Mouse (Mus musculus) induced T-regulatory cell, adult 2 months (primary cell): ENCODE measurements around the gene Sgsm1.
A peak's percentile ranks its signal among the peaks of the same experiment; 100 is the strongest.

ENCODE experiments used
- DNase-seq: peaks from one replicate; pipeline ENCODE4 v3.0.0-alpha.2; 2012; ENCODE audit warnings: low read depth

Sgsm1 gene

DNA sequence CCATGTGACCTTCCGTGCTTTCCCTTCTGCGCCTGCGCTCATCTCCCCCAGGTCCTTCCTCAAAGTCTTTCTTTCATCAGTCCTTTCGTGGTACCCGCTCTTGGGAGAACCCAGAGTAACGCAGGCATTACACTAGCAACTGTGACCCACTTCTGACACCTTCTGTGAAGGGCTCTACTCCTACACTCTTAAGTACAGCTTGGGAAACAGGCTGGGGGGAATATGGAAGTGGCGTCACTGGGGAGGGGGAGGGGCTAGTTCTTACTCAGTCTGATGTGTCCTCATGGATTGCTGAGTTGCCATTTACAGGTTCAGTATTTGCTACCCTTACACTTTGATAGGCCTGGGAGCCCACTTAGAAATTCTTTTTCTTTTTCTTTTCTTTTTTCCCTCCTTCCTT is 29.0 kb downstream of the Sgsm1 start:
- no peak for DNase-seq

DNA sequence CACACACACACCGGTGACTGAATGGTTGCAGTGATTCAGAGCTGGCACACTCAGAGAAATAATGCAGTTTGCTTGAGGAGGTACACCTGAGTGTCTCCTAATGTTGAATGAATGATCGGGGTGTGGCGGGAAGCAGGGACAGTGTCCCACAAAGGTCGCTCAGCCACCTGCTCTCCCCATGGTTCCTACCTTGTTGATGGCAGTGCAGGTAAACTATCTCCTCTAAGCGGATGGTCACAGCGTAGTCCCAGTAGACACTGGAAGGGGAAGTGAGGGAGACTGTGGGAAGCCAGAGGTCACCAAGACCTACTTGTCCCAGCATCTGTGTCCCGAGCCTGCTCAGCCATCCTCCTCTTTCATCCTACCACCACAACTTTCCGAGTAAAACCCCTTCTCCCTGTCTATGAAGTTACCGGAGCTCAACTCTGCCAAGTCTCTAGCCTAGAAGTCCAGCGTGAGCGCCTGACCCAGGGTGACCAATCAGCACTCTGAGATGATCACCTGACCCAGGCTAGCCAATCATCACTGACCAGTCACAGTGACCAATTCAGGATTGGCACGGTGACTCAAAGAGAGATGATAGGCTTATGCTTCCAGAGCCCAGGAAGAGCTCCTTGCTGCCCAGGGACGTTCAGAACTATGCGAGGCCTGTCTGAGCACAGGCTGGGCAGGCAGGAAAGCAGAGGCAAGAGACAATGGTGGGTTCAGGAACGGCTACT is 30.3 kb downstream of the Sgsm1 start:
- DNase-seq: no peak

DNA sequence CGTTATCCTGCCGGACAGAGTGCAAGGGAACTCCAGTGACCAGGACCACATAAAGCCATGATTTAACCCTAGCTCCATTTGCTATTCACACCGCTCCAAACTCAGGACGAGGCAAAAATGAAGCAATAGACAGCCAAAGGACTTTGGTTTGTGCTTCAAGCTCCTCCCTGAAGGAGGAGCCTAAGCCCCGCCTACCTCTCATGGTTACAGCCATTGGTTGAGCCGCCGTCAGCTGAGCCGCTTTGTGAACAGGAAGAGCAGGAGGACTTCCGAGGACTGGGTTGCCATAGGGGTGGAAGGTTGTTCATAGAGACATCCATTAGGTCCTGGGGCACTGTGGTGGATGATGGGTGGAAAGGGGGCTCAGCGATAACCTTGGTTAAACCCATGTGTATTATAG is 34.7 kb downstream of the Sgsm1 start:
- no peak for DNase-seq

DNA sequence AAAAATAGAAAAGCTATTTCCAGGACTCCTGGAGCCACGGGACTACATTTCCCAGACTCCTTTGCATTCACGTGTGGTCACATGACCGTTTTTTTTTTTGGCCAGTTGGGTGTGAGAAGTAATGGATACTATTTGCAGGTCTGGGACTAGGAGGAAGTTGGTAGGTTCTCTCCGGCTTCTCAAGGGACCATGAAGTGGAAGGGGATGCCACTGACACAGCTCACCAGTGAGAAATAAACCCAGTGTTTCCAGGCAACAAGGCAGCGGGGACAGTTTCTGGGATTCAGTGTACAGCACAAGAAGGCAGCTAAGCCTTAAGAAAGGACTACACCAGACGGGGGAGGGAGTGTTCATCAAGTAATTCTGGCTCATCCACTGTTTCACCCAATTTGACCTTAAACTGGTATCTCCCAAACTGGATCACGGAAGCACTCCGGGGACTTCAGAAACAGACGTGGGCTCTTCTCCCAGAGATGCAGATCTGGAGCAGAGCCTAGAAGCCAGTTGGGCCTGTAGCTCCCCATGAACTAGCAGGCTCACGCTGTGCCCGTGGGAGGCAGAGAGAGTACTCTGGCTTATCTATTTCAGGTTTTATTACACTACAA is 39.3 kb downstream of the Sgsm1 start:
- DNase-seq: no peak

DNA sequence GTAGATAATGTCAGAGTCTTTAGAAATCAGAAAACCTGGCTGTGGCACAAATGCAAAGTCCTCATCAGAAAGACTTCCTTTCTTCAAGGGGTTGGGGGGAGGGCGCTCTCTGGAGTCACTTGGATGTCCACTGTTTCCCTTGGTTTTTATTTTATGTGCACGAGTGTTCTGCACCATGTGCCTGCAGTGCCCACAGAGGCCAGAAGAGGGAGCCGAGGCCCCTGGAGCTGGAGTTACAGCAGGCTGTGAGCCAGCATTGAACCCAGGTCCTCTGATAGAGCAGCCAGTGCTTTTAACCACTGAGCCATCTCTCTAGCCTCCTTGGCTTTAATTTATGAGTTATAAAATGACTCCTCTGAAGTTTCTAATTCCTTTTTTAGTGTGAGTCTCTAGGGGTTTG is 40.5 kb downstream of the Sgsm1 start:
- DNase-seq: no peak

DNA sequence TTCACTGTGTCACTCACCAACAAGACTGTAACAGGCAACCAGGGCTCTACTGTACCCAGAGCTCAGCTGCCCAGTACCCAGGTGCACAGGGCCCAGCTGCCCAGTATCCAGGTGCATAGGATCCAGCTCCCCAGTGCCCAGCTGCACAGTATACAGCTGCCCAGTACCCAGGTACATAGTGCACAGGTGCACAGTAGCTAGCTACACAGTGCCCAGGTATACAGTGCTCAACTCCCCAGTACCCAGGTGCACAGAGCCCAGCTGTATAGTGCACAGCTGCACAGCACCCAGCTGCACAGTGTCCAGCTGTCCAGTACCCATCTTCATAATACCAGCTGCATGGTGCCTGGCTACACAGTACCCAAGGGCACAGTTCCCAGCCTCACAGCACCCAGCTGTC is 42.3 kb downstream of the Sgsm1 start:
- no peak for DNase-seq

DNA sequence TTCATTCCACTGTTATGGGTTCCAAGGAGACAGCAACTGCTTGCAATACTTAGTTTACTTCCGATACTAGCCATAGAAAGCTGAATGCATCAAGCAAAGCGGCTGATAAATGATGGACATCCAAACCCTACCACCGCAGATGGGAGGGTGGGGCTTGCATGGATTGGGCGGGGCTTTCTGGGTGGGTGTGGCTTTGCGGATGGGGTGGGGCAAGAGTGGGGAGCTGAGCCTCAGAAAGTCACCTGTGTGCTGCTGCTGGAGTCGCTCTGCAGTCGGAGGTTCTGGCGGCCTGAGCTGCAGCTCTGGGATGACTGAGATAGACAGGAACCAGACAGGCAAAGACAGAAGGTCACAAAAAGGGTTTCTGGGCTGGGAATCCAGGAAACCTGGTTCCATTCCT is 44.9 kb downstream of the Sgsm1 start:
- DNase-seq: no peak

DNA sequence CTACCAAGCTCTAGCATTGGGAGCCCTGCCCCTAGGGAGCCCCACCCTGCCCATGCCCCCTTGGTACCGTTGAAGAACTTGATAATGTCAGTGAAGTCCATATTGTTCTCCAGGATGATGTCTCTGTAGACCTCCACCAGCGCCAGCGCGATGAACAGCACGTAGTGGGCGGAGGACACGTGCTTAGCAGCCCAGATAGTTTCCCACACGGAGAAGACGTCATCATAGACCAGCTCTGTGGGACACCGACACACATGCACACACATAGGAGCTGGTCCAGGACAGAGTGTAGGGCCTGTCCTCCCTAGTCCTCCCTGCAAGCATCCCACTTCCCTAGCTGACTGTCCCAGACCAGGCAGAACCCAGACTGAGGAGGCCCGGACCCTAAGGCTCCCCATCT is 59.8 kb downstream of the Sgsm1 start:
- no peak for DNase-seq

DNA sequence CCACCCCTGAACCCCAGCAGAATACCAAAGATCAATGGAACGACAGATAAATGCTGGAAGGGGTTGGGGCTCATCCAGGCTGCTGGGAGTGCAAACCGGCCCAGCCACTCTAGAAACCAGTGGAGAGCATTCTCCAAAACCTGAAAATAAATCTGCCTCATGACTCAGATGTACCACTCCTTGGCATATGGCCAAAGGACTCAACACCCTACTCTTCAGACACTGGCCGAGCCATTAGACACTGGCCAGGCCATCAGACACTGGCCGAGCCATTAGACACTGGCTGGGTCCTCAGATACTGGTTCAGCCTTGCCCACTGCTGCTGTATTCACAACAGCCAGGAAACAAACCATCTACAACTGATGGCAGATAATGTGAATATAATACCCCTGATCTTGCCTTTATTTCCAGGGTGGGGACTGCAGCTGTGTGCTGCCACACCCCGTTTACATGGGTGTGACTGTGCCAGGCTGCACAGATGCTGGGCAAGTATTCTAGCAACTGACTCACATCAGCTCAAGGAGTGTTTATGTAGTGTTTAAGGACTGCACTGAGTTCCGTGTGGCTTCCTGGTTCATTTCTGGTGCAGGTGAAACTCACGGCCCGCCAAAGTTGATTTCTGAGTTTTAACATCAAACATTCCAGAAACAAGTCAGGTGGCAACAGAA is 61.2 kb downstream of the Sgsm1 start:
- no peak for DNase-seq

DNA sequence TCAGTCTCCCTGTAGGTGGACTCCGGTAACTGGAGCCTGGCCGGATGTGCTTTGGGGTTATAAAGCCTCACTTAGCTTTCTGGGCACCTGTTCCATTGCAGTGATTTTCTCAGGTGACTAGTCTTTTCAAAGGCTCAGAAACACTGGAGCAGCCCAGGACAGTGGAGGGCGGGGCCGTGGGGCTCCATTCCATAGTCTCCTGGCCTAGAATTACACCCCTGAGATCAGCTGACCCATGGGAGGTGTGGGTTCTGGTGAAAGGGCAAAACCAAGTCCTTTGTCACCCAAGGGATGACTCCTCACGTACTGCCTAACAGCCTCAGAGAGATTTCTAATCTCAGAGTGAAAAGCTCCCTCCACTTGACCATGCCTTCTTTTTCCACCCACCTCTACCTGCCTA is 80.4 kb downstream of the Sgsm1 start:
- no peak for DNase-seq

DNA sequence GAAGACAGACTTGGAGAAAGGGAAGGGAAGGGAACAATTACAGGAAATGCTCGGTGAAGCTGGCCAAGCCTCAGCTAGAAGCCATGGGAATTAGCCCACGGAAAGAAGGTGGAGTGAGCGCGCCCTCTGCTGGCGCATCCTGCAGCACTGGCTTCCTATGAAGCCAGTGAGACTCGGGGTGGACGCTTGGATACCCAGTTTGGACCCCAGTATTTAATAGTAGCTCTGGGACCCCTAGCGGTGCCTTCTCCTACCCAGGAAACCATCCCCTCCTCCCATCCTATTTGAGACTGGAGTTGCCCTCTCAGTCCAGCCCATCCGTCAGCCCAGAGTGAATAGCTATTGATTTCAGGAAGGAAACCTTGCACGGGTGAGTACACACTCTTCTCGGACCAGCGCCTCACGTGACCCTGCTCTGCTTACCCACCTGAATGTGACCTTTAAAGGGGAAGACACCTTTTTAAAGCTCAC is 83.9 kb downstream of the Sgsm1 start, which contains the start of gene Tmem211:
Tmem211 (plus strand) TSS at position 278 of the 471 bp plus-strand sequence.
- DNase-seq: peak; percentile 51

DNA sequence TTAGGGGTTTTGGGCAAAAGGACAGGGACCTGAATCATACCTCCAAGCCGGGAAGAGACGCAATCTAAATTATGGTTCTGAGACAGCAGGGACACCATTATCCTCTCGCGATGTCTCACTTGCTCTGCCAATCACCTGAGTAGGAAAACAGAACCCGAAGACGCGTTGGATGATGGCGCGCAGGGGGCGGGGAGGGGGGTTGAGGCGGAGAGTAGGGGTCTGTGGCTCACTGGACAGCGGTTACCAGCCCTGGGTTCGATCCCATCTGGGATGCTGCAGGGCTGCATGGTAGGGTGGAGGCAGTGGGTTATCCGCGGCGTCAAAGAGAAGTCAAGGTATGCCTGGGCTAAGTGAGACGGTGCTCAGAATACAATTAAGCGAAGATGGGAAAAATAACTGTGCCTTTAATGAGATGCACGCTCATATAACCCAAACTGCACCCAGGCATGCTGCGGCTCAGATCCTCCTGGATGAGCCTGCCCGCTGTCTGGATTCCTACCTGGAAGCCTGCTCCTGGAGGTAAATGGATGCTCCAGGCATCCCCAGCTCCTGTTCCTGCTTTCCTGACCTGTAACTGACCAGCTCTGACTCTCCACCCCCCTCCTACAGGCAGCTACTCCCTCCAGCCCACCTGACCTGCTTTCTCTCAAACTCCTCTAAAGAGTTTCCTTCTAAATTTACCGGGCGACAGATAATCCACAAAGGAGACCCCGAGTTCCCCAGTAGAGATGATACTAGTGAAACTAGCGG is 84.7 kb downstream of the Sgsm1 start:
- DNase-seq: no peak

DNA sequence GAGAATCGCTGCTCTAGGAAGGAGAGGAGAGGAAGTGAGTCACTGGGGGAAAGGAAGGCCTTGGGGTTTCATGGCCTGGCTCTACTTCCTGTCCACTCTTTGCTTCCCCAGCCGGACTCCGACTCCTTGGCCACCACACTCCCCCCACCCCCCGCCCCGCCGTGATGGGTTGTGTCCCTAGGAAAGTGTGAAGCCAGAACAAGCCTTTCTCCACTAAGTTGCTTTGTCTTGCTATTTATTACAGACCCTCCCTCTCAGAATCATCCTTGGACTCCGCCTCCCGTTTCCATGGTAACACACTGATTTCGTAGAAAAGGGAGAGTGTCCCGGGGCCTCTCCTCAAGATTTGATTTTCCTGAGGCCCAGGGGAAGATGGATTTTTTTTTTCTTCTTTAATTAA is 85.3 kb downstream of the Sgsm1 start:
- DNase-seq: no peak

DNA sequence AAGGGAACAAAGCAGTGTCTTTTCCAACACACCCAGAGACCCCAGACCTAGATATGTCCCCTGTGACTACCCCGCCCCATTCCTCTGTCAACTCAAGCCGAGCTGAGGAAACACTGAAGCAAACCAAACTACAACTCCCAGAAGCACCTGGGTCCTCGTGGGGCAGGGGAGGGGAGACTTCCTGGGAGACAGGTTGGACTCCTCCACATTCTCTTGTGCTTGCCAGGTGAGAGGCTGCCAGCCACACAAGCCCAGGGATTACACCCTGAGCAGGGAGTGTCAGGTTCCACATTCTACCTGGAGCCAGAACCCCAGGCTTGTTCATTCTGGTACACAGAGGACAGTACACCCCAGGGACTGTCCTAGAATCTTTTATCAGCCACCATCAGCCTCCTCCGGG is 86.7 kb downstream of the Sgsm1 start:
- DNase-seq: no peak

DNA sequence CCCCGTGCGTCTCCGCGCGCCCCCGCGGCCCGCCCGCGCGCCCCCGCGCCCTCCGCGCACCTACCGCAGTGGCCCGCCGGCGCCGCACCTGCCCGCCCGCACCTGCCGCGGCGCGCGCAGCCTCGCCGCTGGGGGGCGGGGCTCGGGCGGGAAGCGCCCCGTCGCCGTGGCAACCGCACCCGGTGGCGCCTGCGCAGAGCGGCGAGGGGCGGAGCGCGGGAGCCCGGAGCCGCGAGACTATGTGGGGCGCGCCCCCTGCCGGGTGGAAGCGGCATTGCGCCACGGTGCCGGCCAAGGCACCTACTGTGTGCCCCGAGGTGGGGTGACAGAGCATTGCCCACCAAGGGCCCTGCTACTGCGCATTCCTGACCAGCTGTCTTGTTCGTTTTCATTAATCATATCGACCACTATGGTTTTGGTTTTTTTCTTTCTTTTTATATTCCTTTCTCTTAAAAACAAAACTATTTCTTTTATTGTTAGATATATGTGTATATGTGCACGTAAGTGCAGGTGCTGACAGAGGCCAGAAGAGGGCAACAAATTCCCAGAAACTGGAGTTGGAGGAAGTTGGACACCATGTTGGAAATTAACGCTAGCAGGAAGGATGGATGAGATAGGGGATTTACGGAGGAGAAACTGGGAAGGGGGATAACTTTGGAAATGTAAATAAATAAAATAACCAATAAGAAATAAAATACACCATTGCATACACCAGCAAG is 89.3 kb downstream of the Sgsm1 start, which contains the start of gene 2900026A02Rik:
2900026A02Rik (minus strand) TSS at position 90 of the 719 bp plus-strand sequence.
- peak; percentile 49 for DNase-seq

DNA sequence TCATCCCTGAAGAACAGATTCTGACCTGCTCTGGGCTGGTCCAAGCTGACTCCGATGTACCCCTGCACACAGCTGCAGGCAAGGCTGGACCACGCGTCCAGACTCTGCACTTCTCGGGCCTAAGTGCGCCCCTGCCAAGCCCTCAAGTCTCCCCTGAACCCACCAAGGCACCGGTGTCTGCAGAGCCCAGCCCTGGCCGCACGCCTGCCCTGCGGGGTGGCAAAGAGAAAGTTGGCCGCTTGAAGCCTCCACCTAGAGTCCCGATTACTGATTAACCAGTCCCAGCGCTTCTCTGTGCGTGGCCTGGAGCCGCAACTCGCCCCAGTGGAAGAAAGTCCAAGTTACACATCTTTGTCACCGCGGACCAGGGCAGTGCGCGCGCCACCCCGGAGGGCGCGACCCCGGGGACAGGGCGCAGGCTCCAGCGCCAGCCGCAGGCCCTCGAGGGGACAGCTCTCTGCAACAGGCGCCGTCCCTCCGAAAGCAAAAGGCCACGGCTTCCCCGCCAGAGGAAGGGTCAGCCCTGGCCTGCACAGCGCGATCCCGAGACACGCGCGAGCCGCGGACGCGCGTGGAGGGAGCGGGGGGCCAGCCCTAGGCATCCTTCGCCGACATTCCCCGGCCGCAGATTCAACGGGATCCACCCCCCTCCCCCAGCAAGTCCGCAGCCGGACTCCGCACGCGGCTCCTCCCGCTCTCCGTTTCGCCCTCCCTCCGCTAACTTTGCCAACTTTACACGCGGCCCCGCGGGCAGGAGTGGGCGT is 90.0 kb downstream of the Sgsm1 start:
- no peak for DNase-seq

DNA sequence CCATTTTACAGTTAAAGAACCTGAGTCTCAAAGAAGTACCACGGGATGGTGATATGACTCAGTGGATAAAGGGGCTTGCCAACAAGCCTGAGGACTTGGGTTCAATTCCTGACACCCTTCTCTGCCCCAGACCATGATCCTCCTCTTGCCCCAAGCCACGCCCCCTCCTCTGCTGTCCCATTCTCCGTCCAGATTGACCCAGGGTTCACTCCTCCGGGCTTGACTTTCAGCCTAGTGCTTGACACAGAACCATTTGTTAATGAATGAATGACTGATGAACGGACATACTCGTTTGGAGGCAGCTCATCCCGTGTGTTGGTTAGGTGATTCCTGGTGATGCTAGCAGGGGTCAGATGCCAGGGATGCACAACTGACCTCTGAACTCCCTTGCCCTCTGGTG is 90.7 kb downstream of the Sgsm1 start:
- DNase-seq: no peak

DNA sequence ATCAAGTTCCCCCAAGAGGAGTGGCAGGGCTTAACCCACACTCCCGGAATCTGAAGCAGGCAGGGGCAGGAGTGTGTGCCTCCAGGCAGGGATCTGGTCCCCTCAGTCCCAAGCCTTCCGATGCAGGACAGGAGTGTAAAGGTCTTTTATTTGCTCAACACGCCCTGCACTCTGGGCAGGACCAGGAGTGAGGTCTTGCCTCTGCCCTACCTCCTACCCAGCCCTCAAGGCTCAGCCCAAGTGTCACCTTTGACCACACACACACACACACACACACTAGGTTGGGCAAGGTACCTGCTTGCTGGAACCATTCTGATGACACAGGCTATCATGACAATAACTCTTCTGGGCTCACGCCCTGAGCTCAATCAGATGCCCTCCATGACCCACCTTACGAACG is 91.1 kb downstream of the Sgsm1 start:
- DNase-seq: no peak

DNA sequence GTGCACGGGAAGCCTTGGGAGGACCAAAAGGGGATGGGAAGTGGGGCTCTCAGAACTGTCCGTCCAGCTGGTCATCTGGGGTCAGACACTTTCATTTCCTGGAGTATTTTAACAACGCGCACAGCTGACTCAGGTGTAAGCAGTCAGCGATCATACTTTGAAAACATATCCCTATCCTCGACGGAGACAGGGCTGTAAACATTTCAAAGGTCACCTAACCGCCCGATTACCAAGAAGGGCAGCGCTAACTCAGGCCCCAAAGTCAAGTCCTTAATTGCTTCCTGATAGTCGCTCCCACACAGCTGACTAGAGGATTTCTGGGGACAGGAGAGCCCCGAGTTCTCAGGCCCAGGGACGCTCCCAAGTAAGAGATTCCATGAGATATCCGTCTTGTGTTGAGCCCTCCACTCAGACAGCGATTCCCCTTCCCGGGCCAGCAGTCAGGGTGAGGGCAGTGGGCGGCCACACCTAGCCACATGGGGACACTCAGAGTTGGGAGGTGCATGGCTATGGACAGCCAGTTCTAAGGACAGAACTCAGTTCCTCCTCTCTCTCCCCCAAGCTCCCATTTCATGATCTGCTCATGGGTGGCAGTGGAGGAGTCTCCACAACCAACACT is 91.9 kb downstream of the Sgsm1 start:
- DNase-seq: no peak

DNA sequence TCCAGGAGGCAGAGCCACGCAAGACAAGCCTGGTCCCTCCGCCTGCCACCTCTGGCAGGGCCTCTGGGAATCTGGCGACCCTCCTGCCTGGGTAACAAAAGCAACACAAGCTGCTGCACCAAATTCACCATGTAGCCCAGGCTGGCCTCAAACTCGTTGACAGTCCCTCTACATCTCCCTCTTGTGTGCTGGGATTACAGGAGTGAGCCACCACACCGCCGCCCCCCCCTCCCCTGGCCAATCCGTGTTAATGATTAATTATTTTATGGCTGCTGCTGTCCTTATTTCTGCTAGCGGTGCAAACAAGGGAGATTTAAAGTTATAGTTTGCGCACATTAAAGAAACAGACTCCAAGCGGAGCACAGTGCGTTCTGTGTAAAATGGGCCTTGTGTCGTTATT is 93.5 kb downstream of the Sgsm1 start:
- DNase-seq: no peak
